Mouse (Mus musculus) small intestine, adult 2 months (tissue): ENCODE measurements around the gene Thada.

Experiments used
- CTCF ChIP-seq: fragments of 200-500 bp; IDR thresholded peaks from 2 replicates; pipeline ENCODE4 v1.5.1; 2012; ENCODE audit warnings: low read depth, mild to moderate bottlenecking, control low read depth, inconsistent platforms, low read length, moderate library complexity, mixed read lengths; ENCODE audit not compliant: insufficient replicate concordance, insufficient read length; ENCODE audit errors: extremely low read depth
- POLR2A ChIP-seq: fragments of 200-500 bp; IDR thresholded peaks from 2 replicates; pipeline ENCODE4 v1.6.1; 2012; ENCODE audit warnings: low read depth, mild to moderate bottlenecking, control low read depth, inconsistent platforms, low read length, moderate library complexity

- TF ChIP-seq CTCF (no peak), POLR2A (no peak)
Measured at GRCm38 (mm10) chr17:84502341-84502740, 36.3 kb upstream of the Thada start.
